Mouse (Mus musculus): ENCODE results near the gene Spp2.

Spp2 gene

DNA sequence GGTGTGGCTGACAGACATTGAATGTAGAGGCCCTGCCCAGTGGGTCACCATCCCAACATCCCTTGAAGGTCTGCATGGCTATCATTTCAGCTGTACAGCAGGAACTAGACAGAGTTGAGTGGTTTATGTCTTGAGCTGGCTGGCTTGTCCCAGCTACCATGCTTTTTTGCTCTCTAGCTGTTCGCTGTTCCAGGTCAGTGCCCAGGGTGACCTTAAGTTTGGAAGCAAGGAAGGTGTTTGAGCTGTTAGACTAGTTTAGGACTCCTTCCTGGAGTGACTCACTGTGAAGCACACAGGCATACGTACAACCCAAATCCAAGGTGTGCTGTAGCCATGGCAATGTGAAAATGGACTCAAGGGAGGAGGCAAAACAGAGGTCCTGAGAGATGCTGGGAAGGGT is 61.6 kb downstream of the Spp2 start:
- no peak for DNase-seq

DNA sequence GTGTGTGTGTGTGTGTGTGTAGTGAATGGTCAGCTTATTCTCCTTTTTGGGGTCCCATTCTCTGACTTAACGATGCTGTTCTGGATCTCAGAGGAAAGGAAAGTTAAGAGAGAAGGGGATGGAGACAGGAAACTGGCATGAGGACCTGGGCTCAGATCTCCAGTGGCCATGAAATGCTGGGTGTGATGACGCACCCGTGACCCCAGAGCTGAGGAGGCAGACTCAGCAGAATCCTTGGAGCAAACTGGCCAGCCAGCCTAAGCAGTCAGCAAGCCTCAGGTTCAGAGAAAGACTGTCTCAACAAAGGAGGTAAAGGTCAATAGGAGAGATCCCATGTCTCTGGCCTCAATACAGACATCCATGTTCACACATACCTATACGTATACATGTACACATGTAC is 63.0 kb downstream of the Spp2 start:
- DNase-seq: no peak

DNA sequence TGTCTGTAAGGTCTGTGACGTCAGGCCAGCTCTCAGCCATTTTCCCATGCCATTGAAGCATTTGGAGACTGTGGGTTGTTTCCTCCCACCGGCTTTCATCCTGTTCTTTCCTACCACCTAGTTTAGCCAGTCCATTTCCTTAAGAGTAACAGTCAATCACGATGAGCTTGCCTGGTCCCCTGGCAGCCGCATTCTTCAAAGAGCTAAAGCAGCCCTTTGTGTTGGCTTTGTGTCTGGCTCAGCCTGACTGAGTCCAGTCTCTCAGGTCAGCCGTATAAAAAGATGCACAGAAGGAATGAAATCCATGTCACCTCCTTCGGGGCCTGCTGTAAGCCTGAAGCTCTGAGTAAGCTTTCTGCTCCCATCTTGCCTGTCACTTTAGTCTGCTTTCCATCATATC is 65.5 kb downstream of the Spp2 start:
- DNase-seq: no peak

DNA sequence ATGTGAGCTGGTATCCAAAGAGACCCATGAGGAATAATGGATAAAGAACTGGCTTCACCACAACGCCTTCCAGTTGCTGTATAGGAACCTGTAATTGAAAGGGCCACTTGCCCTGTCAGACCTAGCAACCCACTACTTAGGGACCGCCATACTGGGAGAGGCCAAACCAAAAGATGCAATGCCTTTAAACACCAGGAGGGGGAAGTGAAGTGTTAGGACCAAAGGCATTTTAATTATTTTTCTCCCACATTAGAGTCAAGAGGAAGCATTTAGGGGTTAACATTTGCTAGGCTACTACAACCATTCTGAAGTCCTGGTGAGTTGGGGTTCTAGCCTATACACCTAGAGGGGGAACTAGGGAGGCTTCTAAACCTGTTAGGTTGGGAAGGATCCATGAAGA is 67.1 kb downstream of the Spp2 start:
- no peak for DNase-seq

DNA sequence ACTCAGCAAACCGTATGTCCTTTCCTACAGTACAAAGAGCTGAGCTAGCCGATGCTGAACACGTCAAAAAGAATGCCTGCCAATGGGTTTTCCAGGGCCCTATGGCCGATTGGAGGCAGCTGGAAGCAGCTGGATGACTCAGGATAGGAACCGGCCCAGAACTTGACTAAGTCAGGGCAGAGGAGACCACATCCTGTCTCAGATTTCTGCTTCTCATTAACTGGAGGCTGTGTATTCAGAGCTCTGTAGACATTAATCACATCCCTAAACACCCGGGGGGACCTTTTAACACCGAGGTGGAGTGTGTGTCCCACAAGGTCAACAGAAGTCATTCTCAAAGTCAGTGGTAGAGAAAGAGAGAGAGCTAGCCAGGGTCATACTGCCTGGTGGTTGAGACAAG is 67.8 kb downstream of the Spp2 start:
- peak; percentile 86 for DNase-seq

DNA sequence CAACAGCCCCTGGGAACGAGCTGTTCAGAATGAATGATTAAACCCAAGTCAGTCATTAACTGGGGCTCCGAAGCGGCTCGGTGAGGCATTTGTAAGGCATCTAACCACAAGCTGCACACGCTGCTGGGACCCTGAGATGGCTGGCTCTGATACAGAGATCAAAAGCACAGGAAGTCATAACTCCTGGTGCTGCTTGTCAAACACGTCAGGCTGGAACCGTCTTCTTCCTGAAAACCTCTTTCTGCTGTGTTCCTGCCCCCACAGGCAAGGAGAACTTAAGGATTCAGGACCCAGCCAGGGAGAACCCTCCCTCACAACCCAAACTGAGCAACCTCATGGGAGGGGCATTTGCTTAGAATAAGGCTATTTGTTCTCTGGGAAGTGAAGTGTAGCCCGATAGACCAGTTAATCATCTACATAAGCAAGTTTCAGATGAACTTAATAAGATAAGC is 68.8 kb downstream of the Spp2 start:
- peak; percentile 84 for DNase-seq

Measured in kidney, postnatal 14 days (tissue).